Comparison of ENCODE assay signal across 8 mouse cellular contexts in the genomic region with DNA sequence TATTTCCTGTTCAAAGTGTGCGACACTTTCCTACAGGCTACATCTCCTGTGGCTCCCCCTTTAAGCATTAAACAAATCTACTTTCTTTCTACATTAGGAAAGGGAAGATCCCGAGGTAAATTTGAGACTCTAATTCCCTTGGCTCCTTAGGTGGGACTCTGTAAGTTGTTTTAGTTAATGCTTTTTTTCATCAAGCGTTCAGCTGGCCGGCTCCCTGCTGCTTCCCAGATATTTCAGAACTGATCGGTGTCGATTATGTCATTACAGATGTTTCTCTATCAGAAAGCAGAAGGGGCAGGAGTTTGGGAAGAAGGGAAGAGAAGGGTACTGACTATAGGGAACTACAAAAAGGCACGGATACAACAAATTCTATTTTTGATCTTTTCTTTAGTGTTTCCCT. TPM values are rescaled to one million over a fixed set of nuclear protein-coding genes. Genes with fewer than 3 reads are reported as not detected.
DNase-seq lines count a peak whose midpoint lies in the region; ATAC-seq and TF ChIP-seq lines count a peak whose summit lies in the region.

No protein-coding gene starts in this region.

- H3K4me3 ChIP-seq in kidney, postnatal 0 days (replicated peaks; ENCODE audit: low read depth, low read length), result peak overlapping the region; percentile 100
- H3K4me3 ChIP-seq in brown adipose tissue, adult 24 weeks (ENCODE audit: insufficient read depth, low read depth, low read length), result peak overlapping the region; percentile 95
- H3K4me3 ChIP-seq in hindbrain, embryonic 15.5 days, result peak overlapping the region; percentile 93
- H3K4me3 ChIP-seq in midbrain, embryonic 16.5 days (ENCODE audit: low read depth, low read length), result peak overlapping the region; percentile 100

- H3K27ac ChIP-seq in kidney, postnatal 0 days, result no peak overlapping the region
- H3K27ac ChIP-seq in brown adipose tissue, adult 24 weeks (replicated peaks; ENCODE audit: low read depth, low read length), result peak overlapping the region; percentile 89
- no peak overlapping the region for H3K27ac ChIP-seq in hindbrain, embryonic 15.5 days (replicated peaks)
- H3K27ac ChIP-seq in midbrain, embryonic 16.5 days (ENCODE audit: low read length), result no peak overlapping the region

- H3K9me3 ChIP-seq in kidney, postnatal 0 days (replicated peaks; ENCODE audit: low read length), result no peaks in the 10 kb centered on the region
- H3K9me3 ChIP-seq in hindbrain, embryonic 15.5 days, result no peaks in the 10 kb centered on the region
- no peaks in the 10 kb centered on the region for H3K9me3 ChIP-seq in midbrain, embryonic 16.5 days (replicated peaks; ENCODE audit: control insufficient read depth, low read length, poor library complexity, severe bottlenecking)

- no peak for ATAC-seq in kidney, postnatal 0 days (replicated peaks; ENCODE audit: low FRiP score, low read depth)
- no peak for ATAC-seq in hindbrain, embryonic 15.5 days (ENCODE audit: low FRiP score, low read depth)
- ATAC-seq in midbrain, embryonic 16.5 days, result no peak
- no peak for ATAC-seq in frontal cortex, adult (ENCODE audit: low TSS enrichment)

- peak overlapping the region; percentile 100 for H3K9ac ChIP-seq in kidney, postnatal 0 days (ENCODE audit: low read depth, low read length)
- peak overlapping the region; percentile 98 for H3K9ac ChIP-seq in hindbrain, embryonic 15.5 days
- peak overlapping the region; percentile 98 for H3K9ac ChIP-seq in midbrain, embryonic 16.5 days (ENCODE audit: low read depth, low read length)

- 0 out of 2 replicates have a peak, but pooled peaks cover 5% of the 10 kb centered on the region for H3K4me1 ChIP-seq in kidney, postnatal 0 days (replicated peaks; ENCODE audit: insufficient read depth, low read length)
- no peaks in the 10 kb centered on the region; the same call in 1 of the 2 replicates for H3K4me1 ChIP-seq in brown adipose tissue, adult 24 weeks (ENCODE audit: control insufficient read depth, insufficient read depth, insufficient read length, low read length)
- H3K4me1 ChIP-seq in hindbrain, embryonic 15.5 days (replicated peaks), result peaks cover 15% of the 10 kb centered on the region
- H3K4me1 ChIP-seq in midbrain, embryonic 16.5 days (ENCODE audit: control insufficient read depth, insufficient read depth, low read length), result peaks cover 11% of the 10 kb centered on the region

- WGBS in kidney, postnatal 0 days, result 14% methylated on average over 7 of the region's 7 CpGs
- 24% methylated on average over 7 of the region's 7 CpGs for WGBS in hindbrain, embryonic 15.5 days
- 20% methylated on average over 7 of the region's 7 CpGs for WGBS in midbrain, embryonic 16.5 days

- no peak for DNase-seq in kidney, postnatal 0 days (ENCODE audit: low spot score)
- DNase-seq in kidney, postnatal 36 days, result no peak
- DNase-seq in T-cell, adult 2 months (ENCODE audit: low spot score), result no peak
- DNase-seq in adrenal gland, postnatal 25 days, result no peak

- H3K36me3 ChIP-seq in kidney, postnatal 0 days (ENCODE audit: insufficient read depth, low read length), result peaks cover 24% of the 10 kb centered on the region; the same call in 1 of the 2 replicates
- peaks cover 29% of the 10 kb centered on the region for H3K36me3 ChIP-seq in hindbrain, embryonic 15.5 days
- H3K36me3 ChIP-seq in midbrain, embryonic 16.5 days (ENCODE audit: control insufficient read depth, insufficient read depth, low read length), result peaks cover 19% of the 10 kb centered on the region

- peak overlapping the region; percentile 75 for H3K4me2 ChIP-seq in kidney, postnatal 0 days (ENCODE audit: low read length)
- H3K4me2 ChIP-seq in hindbrain, embryonic 15.5 days, result peak overlapping the region; percentile 73
- H3K4me2 ChIP-seq in midbrain, embryonic 16.5 days (ENCODE audit: low read length), result peak overlapping the region; percentile 77

- H3K27me3 ChIP-seq in kidney, postnatal 0 days (ENCODE audit: insufficient read depth, low read length), result no peaks in the 10 kb centered on the region
- H3K27me3 ChIP-seq in hindbrain, embryonic 15.5 days, result peaks cover 10% of the 10 kb centered on the region; the same call in 1 of the 2 replicates
- peaks cover 7% of the 10 kb centered on the region; the same call in 1 of the 2 replicates for H3K27me3 ChIP-seq in midbrain, embryonic 16.5 days (ENCODE audit: control insufficient read depth, insufficient read depth, low read depth, low read length)

- TF ChIP-seq CTCF in kidney, postnatal 0 days (IDR thresholded peaks at IDR 0.05; ENCODE audit: low read depth), result no peak

RNA-seq across cellular contexts. Expression of a gene that starts 0.3 kb away (rescaled TPM):
- polyA plus RNA-seq in kidney, postnatal 0 days (2015; fragmentation: Nextera tagmentation; extraction: Ambion mirVana), result 1.6 and 2.1 TPM in 2 replicates
- polyA plus RNA-seq in brown adipose tissue, adult 24 weeks (2012; ENCODE audit: insufficient read depth, insufficient read length, missing spikeins), result not detected in 2 replicates
- 1.2 and 1.3 TPM in 2 replicates for polyA plus RNA-seq in hindbrain, embryonic 15.5 days (2015; fragmentation: Nextera tagmentation; extraction: Ambion mirVana)
- 0.85 and 1.1 TPM in 2 replicates for polyA plus RNA-seq in midbrain, embryonic 16.5 days (2015; fragmentation: Nextera tagmentation; extraction: Ambion mirVana)
- 0.24 and 0.94 TPM in 2 replicates for total RNA-seq in adrenal gland, postnatal 25 days (2021)

RNA-seq across cellular contexts. Expression of a gene that starts 0.9 kb away (rescaled TPM):
- 76.4 and 82.9 TPM in 2 replicates for polyA plus RNA-seq in kidney, postnatal 0 days (2015; fragmentation: Nextera tagmentation; extraction: Ambion mirVana)
- polyA plus RNA-seq in brown adipose tissue, adult 24 weeks (2012; ENCODE audit: insufficient read depth, insufficient read length, missing spikeins), result 21.2 and 23.2 TPM in 2 replicates
- polyA plus RNA-seq in hindbrain, embryonic 15.5 days (2015; fragmentation: Nextera tagmentation; extraction: Ambion mirVana), result 72.3 and 78.4 TPM in 2 replicates
- polyA plus RNA-seq in midbrain, embryonic 16.5 days (2015; fragmentation: Nextera tagmentation; extraction: Ambion mirVana), result 74.2 and 80.5 TPM in 2 replicates
- total RNA-seq in adrenal gland, postnatal 25 days (2021), result 73.2 and 79.7 TPM in 2 replicates

RNA-seq across cellular contexts. Expression of a gene that starts 8.1 kb away (rescaled TPM):
- 2.1 TPM in 2 replicates for polyA plus RNA-seq in kidney, postnatal 0 days (2015; fragmentation: Nextera tagmentation; extraction: Ambion mirVana)
- not detected in 2 replicates for polyA plus RNA-seq in brown adipose tissue, adult 24 weeks (2012; ENCODE audit: insufficient read depth, insufficient read length, missing spikeins)
- 1.4 and 1.8 TPM in 2 replicates for polyA plus RNA-seq in hindbrain, embryonic 15.5 days (2015; fragmentation: Nextera tagmentation; extraction: Ambion mirVana)
- polyA plus RNA-seq in midbrain, embryonic 16.5 days (2015; fragmentation: Nextera tagmentation; extraction: Ambion mirVana), result 1.2 and 1.8 TPM in 2 replicates
- total RNA-seq in adrenal gland, postnatal 25 days (2021), result 0.30 TPM in 1 of 2 replicates, not detected in the other

RNA-seq across cellular contexts. Expression of a gene that starts 19.1 kb away (rescaled TPM):
- 168 and 180 TPM in 2 replicates for polyA plus RNA-seq in kidney, postnatal 0 days (2015; fragmentation: Nextera tagmentation; extraction: Ambion mirVana)
- polyA plus RNA-seq in brown adipose tissue, adult 24 weeks (2012; ENCODE audit: insufficient read depth, insufficient read length, missing spikeins), result 53.0 and 64.2 TPM in 2 replicates
- polyA plus RNA-seq in hindbrain, embryonic 15.5 days (2015; fragmentation: Nextera tagmentation; extraction: Ambion mirVana), result 106 and 109 TPM in 2 replicates
- polyA plus RNA-seq in midbrain, embryonic 16.5 days (2015; fragmentation: Nextera tagmentation; extraction: Ambion mirVana), result 106 and 119 TPM in 2 replicates
- 196 and 200 TPM in 2 replicates for total RNA-seq in adrenal gland, postnatal 25 days (2021)

RNA-seq across cellular contexts. Expression of a gene that starts 22.9 kb away (rescaled TPM):
- polyA plus RNA-seq in kidney, postnatal 0 days (2015; fragmentation: Nextera tagmentation; extraction: Ambion mirVana), result 0.64 and 0.88 TPM in 2 replicates
- not detected in 2 replicates for polyA plus RNA-seq in brown adipose tissue, adult 24 weeks (2012; ENCODE audit: insufficient read depth, insufficient read length, missing spikeins)
- 0.43 and 0.52 TPM in 2 replicates for polyA plus RNA-seq in hindbrain, embryonic 15.5 days (2015; fragmentation: Nextera tagmentation; extraction: Ambion mirVana)
- polyA plus RNA-seq in midbrain, embryonic 16.5 days (2015; fragmentation: Nextera tagmentation; extraction: Ambion mirVana), result 0.68 and 0.70 TPM in 2 replicates
- total RNA-seq in adrenal gland, postnatal 25 days (2021), result 13.6 and 16.1 TPM in 2 replicates
